Mouse (Mus musculus) heart, embryonic 12.5 days (tissue): ENCODE measurements around the gene Cenpn. TPM values are rescaled to one million over a fixed set of nuclear protein-coding genes. Genes with fewer than 3 reads are reported as not detected.

Experiments used
- ATAC-seq: fragments of 200-750 bp; cut with Nextera tagmentation; 2 replicates; pipeline ENCODE4 v1.8.0; 2017; ENCODE audit warnings: moderate TSS enrichment, moderate library complexity; ENCODE audit not compliant: insufficient number of reproducible peaks, low FRiP score
- H3K27ac ChIP-seq: fragments of 300-500 bp; sonication (generic); 2 replicates; pipeline ENCODE4 v1.5.1; 2016; ENCODE audit warnings: mild to moderate bottlenecking, moderate library complexity; ENCODE audit not compliant: poor library complexity, severe bottlenecking
- H3K27me3 ChIP-seq: fragments of 300-500 bp; sonication (generic); replicated peaks from 2 replicates; pipeline ENCODE4 v1.6.1; 2016; ENCODE audit warnings: mild to moderate bottlenecking, moderate library complexity
- H3K36me3 ChIP-seq: fragments of 300-500 bp; sonication (generic); 2 replicates; pipeline ENCODE4 v1.6.1; 2016; ENCODE audit warnings: mild to moderate bottlenecking, moderate library complexity
- H3K4me1 ChIP-seq: fragments of 300-500 bp; sonication (generic); replicated peaks from 2 replicates; pipeline ENCODE4 v1.6.1; 2016; ENCODE audit warnings: mild to moderate bottlenecking
- H3K4me2 ChIP-seq: fragments of 300-500 bp; sonication (generic); 2 replicates; pipeline ENCODE4 v1.6.1; 2016; ENCODE audit warnings: mild to moderate bottlenecking, moderate library complexity
- H3K4me3 ChIP-seq: fragments of 300-500 bp; sonication (generic); 2 replicates; pipeline ENCODE4 v1.5.1; 2016; ENCODE audit warnings: mild to moderate bottlenecking
- H3K9ac ChIP-seq: fragments of 300-500 bp; sonication (generic); 2 replicates; pipeline ENCODE4 v1.6.1; 2016; ENCODE audit warnings: mild to moderate bottlenecking, moderate library complexity
- H3K9me3 ChIP-seq: fragments of 300-500 bp; sonication (generic); replicated peaks from 2 replicates; pipeline ENCODE4 v1.6.1; 2016; ENCODE audit warnings: mild to moderate bottlenecking, moderate library complexity
- WGBS: fragments of 180-500 bp; shearing (Covaris S2); methylation state at CpG from one replicate; pipeline ENCODE4 v1.1.7; 2016; 5-methylcytosine and 5-hydroxymethylcytosine counted together
- polyA plus RNA-seq: library from polyadenylated mRNA; unstranded; fragments of >200 nt; fragmentation: Nextera tagmentation; extraction: Ambion mirVana; gene quantifications from 2 replicates; pipeline ENCODE4 v1.2.1, GENCODE M21; 2016

The Cenpn gene
- polyA plus RNA-seq, result 25.7 and 28.4 TPM in 2 replicates

DNA sequence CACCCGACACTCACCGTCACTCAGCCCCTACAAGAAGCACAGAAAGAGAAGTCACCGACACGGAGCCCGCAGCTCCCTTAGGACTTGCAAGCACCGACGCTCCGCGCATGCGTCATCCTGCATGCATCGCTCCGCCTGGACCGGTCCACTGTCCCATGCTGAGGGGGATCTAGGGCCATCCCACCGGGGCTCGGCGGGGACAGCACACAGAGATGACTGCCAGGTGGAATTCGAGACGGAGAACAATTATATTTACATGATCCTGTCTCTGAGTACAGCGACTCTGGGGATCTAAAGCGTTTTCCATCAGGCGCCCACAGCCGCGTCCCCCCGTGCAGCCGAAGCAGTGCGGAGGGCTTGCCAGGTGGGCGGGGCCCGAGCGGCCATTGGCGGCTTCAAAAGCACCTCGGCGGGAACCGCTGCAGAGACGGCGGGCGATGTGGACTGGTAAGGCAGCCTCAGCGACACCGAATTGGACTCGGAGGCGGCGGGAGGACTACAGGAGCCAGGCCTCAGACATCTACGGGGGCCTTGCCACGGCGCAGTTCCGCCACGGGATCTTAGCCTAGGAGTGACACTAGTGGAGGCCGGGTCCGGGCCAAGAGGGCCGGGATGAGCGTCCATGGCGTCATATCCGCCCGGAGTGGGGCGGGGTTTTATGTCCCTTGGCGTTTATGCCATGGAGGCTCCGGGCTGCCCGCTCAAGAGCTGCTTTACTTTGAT, at the start of gene Cenpn, which contains the start of gene Cmc2:
Gene Cenpn (plus strand): TSS at position 394 of the 723 bp plus-strand sequence.
Gene Cmc2 (minus strand): TSS at position 119 of the 723 bp plus-strand sequence.
- H3K27me3 ChIP-seq, result no peaks in the 10 kb centered on the region
- H3K27ac ChIP-seq, result peak within 1 kb of the TSS; percentile 85
- H3K36me3 ChIP-seq, result peaks cover 28% of the 10 kb centered on the region
- H3K4me3 ChIP-seq, result peak within 1 kb of the TSS; percentile 69
- no peaks in the 10 kb centered on the region for H3K9me3 ChIP-seq
- peak within 1 kb of the TSS; percentile 75 for H3K4me2 ChIP-seq
- peak; percentile 97 for ATAC-seq
- under 1% methylated on average over 57 of the region's 57 CpGs for WGBS
- H3K4me1 ChIP-seq, result peaks cover 13% of the 10 kb centered on the region
- H3K9ac ChIP-seq, result peak within 1 kb of the TSS; percentile 73

DNA sequence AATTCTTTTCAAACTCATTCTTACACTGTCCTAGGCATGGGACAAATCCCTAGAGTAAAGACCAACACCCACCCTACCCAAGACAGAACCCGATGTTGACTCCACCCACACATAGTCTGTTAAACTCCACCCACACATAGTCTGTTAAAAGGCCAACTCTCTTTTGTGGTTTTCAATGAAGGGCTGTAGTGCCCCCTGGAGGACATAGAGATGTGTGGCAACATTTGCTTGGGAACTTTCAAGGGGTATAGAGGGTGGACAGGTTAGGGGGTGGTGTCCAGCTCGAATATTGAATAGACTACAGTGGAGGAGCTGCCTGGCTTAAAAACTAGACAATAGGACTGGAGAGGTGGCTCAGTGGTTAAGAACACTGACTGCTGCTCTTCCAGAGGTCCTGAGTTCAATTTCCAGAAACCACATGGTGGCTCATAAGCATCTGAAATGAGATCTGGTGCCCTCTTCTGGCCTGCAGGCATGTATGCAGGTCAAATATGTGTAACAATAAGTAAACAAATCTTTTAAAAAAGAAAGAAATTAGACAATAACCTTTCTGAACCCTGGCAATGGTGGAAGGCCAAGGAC, 48.7 kb upstream of the Cenpn start:
- H3K27me3 ChIP-seq, result no peaks in the 10 kb centered on the region
- no peak for ATAC-seq
- H3K9ac ChIP-seq, result no peak overlapping the region
- no peak overlapping the region for H3K4me2 ChIP-seq
- WGBS, result 65% methylated on average over 2 of the region's 2 CpGs
- H3K9me3 ChIP-seq, result peaks cover 3% of the 10 kb centered on the region; the same call in 1 of the 2 replicates
- no peaks in the 10 kb centered on the region for H3K36me3 ChIP-seq
- H3K4me3 ChIP-seq, result no peak overlapping the region
- no peaks in the 10 kb centered on the region for H3K4me1 ChIP-seq
- no peak overlapping the region for H3K27ac ChIP-seq

DNA sequence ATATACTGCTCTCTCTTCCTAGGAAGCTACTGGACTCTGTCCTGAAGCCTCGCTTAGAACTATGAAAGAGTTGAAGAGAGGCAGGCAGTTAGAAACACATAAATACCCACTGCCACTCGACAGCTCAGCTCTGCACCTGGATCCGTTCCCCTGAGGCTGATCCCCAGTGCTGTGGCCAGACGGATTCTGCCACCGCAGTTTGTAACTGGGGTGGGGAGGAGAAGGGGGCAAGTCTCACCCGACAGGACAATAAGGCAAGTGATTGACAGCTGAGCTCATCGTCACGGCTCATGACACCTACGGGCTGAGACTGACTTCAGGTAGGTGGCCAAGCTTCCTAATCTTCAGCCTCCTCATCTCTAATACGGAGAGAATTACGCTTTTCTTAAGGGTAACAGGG, 47.9 kb upstream of the Cenpn start:
- Histone ChIP-seq H3K27ac (no peak overlapping the region), H3K27me3 (no peaks in the 10 kb centered on the region), H3K36me3 (no peaks in the 10 kb centered on the region), H3K9ac (no peak overlapping the region), H3K4me1 (no peaks in the 10 kb centered on the region), H3K4me3 (no peak overlapping the region), H3K4me2 (no peak overlapping the region), H3K9me3 (peaks cover 3% of the 10 kb centered on the region; the same call in 1 of the 2 replicates)
- WGBS, result 74% methylated on average over 11 of the region's 11 CpGs
- no peak for ATAC-seq

DNA sequence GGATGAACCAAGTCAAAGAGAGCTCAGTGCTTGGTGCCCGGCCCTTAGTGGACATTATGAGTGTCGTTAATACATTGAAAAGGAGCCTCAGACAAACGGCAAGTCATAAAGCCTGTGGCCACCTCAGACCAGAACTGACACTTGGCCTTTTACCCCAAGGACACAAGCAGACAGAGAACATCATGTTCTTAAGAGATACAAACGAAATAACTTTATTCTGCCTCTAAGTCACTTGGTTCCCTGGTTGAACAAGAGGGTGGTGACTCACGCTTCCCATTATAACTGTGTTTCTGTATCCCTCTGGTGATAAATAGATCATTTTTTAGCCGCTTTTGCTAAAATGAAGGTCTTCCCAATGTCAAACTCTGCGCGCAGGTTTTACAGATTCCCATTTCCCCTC, 47.5 kb upstream of the Cenpn start:
- H3K4me2 ChIP-seq, result no peak overlapping the region
- no peaks in the 10 kb centered on the region for H3K36me3 ChIP-seq
- H3K9ac ChIP-seq, result no peak overlapping the region
- WGBS, result 79% methylated on average over 8 of the region's 8 CpGs
- H3K4me1 ChIP-seq, result no peaks in the 10 kb centered on the region
- H3K27me3 ChIP-seq, result no peaks in the 10 kb centered on the region
- no peak overlapping the region for H3K27ac ChIP-seq
- H3K4me3 ChIP-seq, result no peak overlapping the region
- ATAC-seq, result no peak
- peaks cover 3% of the 10 kb centered on the region; the same call in 1 of the 2 replicates for H3K9me3 ChIP-seq

DNA sequence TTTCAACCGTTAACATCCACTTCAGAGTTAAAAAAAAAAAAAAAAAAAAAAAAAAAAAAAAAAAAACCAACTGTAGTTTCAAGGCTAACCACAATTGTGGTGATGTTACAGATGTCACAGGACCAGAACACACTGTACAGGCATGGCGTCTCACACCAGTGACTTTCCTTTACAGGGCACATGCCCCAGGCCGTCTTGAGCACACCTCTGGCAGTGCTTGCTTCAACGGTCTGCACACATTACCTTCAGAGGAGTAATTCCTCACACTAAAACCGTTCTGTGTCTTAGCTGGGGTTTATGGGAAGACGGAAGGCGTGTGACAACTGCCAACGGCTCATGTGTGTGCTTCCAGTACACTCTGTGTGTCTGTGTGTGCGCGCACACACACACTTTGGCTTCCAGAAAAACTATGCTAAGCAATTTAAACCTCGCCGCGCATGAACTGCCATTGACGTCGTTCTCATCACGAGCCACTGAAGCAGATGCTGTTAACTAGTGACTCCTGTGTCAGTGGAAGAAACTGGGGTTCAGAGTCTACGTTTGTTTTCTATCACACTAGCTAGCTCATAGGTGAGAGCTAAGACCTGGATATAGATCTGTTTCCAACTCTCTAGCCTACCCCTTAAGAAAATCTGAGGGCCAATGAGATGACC, 45.6 kb upstream of the Cenpn start:
- H3K36me3 ChIP-seq, result no peaks in the 10 kb centered on the region
- WGBS, result 82% methylated on average over 17 of the region's 17 CpGs

DNA sequence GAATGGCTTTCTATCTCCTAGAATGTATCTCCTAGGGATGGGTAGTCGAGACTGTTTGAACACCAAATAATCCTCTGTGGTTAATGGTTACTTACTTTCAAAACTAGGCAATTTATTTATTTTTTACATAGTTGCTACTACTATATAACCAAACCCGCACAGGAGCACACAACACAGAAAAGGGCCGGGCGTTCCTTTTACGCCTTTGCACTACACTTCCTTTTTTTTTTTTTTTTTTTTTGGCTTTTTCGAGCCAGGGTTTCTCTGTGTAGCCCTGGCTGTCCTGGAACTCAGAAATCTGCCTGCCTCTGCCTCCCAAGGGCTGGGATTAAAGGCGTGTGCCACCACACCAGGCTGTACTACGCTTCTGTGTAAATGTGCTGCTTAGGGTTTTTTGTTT, 40.1 kb upstream of the Cenpn start:
- no peak for ATAC-seq
- no peak overlapping the region for H3K4me2 ChIP-seq
- H3K27me3 ChIP-seq, result no peaks in the 10 kb centered on the region
- no peak overlapping the region for H3K27ac ChIP-seq
- WGBS, result 84% methylated on average over 8 of the region's 8 CpGs
- no peak overlapping the region for H3K4me3 ChIP-seq
- H3K9ac ChIP-seq, result no peak overlapping the region
- H3K4me1 ChIP-seq, result no peaks in the 10 kb centered on the region
- H3K36me3 ChIP-seq, result peaks cover 6% of the 10 kb centered on the region
- H3K9me3 ChIP-seq, result peaks cover 4% of the 10 kb centered on the region; the same call in 1 of the 2 replicates

More for the DNA sequence above, 45.6 kb upstream of the Cenpn start:
- Histone ChIP-seq H3K9ac (no peak overlapping the region), H3K27me3 (no peaks in the 10 kb centered on the region), H3K4me3 (no peak overlapping the region), H3K9me3 (peaks cover 3% of the 10 kb centered on the region; the same call in 1 of the 2 replicates), H3K4me1 (no peaks in the 10 kb centered on the region), H3K4me2 (no peak overlapping the region), H3K27ac (no peak overlapping the region)
- ATAC-seq, result no peak

DNA sequence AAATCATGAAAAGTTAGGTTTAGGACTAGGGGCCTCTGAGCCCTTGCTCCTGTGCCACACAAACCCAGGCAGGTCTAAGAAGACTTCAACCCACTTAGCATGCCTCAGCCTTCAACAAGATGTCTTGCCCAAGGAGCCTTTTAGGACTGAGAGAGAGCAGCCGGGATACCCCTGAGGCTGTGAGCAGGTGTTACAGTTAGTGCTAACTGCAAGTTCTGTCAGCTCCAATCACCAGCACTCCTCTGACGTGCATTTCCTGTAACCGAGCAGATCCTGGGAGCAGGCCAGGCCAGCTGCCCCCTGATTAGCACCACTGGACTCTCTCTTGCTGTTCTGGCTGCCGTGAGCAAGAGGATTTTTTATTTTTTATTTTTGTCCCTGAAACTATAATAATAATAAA, 33.7 kb upstream of the Cenpn start:
- peaks cover 54% of the 10 kb centered on the region for H3K36me3 ChIP-seq
- H3K9me3 ChIP-seq, result 0 out of 2 replicates have a peak, but pooled peaks cover 3% of the 10 kb centered on the region
- H3K9ac ChIP-seq, result no peak overlapping the region
- no peaks in the 10 kb centered on the region for H3K4me1 ChIP-seq
- no peak overlapping the region for H3K27ac ChIP-seq
- H3K4me3 ChIP-seq, result no peak overlapping the region
- WGBS, result 43% methylated on average over 4 of the region's 4 CpGs
- no peak overlapping the region for H3K4me2 ChIP-seq
- no peaks in the 10 kb centered on the region for H3K27me3 ChIP-seq
- no peak for ATAC-seq

DNA sequence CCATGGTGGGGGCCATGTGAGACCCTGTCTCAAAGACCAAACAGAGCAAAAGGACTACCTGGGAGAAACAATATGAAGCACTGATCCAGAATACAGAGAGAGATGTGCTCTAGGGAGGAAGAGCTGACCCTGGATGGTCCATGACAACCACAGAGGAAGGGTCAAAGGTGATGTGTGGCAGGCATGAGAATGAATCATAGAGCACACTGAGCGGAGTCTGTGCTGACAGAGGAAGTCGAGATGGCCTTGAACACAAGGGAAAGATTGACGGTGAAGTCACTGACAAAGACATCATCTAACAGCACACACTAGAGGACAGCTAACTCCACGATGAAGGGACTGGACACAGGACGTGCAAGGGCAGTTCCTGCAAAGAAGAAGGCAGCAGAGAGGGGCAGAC, 30.1 kb upstream of the Cenpn start:
- H3K27ac ChIP-seq, result no peak overlapping the region
- H3K9me3 ChIP-seq, result peaks cover 7% of the 10 kb centered on the region; the same call in 1 of the 2 replicates
- H3K4me2 ChIP-seq, result no peak overlapping the region
- peaks cover 68% of the 10 kb centered on the region for H3K36me3 ChIP-seq
- H3K27me3 ChIP-seq, result no peaks in the 10 kb centered on the region
- WGBS, result 84% methylated on average over 5 of the region's 5 CpGs
- H3K9ac ChIP-seq, result no peak overlapping the region
- no peak for ATAC-seq
- H3K4me1 ChIP-seq, result no peaks in the 10 kb centered on the region
- no peak overlapping the region for H3K4me3 ChIP-seq

DNA sequence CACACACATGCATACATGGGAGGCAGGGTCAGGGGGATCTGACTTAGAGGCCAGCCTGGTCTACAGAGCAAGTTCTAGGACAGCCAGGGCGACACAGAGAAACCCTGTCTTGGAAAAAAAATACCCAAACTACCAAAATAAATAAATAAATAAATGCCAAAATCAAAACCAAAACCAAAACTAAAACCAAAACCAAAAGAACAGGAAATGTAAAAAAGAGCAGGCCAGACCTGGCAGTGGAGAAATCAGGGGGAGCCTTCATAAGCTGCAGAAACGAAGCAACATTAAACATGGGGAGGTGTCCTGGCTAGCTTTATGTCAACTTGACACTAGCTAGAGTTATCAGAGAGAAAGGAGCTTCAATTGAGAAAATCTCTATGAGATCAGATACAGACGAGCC, 29.4 kb upstream of the Cenpn start:
- H3K4me2 ChIP-seq, result no peak overlapping the region
- H3K27ac ChIP-seq, result no peak overlapping the region
- no peaks in the 10 kb centered on the region for H3K4me1 ChIP-seq
- peaks cover 61% of the 10 kb centered on the region for H3K36me3 ChIP-seq
- no peak overlapping the region for H3K4me3 ChIP-seq
- peaks cover 5% of the 10 kb centered on the region; the same call in 1 of the 2 replicates for H3K9me3 ChIP-seq
- no peak overlapping the region for H3K9ac ChIP-seq
- H3K27me3 ChIP-seq, result no peaks in the 10 kb centered on the region
- 83% methylated on average over 3 of the region's 3 CpGs for WGBS
- ATAC-seq, result no peak

DNA sequence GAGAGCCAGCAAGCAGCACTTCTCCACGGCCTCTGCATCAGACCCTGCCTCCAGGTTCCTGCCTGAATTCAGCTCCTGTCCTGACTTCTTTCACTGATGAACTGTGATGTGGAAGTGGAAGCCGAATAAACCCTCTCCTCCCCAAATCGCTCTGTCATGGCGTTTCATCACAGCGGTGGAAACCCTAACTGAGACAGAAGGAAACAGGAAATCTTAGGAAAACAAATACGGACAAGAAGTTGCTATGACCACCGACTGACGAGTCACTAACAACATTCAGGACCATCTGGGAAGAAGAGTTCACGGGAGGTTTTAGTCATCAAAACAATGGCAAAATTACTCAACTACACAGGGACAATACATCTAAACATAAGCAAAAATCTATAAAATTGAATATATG, 28.9 kb upstream of the Cenpn start:
- Histone ChIP-seq H3K4me3 (no peak overlapping the region), H3K36me3 (peaks cover 57% of the 10 kb centered on the region), H3K9ac (no peak overlapping the region), H3K27me3 (no peaks in the 10 kb centered on the region), H3K4me1 (no peaks in the 10 kb centered on the region), H3K27ac (no peak overlapping the region), H3K9me3 (peaks cover 5% of the 10 kb centered on the region; the same call in 1 of the 2 replicates), H3K4me2 (no peak overlapping the region)
- WGBS, result 72% methylated on average over 9 of the region's 9 CpGs
- no peak for ATAC-seq

DNA sequence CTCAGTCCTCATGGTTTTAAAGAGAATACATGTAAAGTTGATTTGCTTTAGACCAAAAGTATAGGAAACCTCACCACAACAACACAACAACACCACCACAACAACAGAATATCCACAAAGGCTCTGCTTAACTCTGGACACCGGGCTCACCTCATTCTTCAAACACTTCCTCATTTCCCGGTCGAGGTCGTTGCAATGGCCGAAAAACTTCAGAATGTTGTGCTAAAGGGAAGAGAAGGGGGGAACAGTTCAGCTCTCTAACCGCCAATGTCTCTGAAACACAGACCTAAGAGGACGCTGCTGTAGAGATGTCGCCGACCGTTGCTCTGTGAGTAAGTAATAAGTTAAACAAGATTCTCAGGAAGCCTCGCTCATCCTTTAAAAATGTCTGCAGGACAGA, 27.6 kb upstream of the Cenpn start:
- no peak for ATAC-seq
- Histone ChIP-seq H3K4me2 (no peak overlapping the region), H3K4me3 (no peak overlapping the region), H3K9me3 (peaks cover 5% of the 10 kb centered on the region; the same call in 1 of the 2 replicates), H3K4me1 (no peaks in the 10 kb centered on the region), H3K9ac (no peak overlapping the region), H3K27me3 (no peaks in the 10 kb centered on the region), H3K36me3 (peaks cover 45% of the 10 kb centered on the region), H3K27ac (no peak overlapping the region)
- 89% methylated on average over 11 of the region's 11 CpGs for WGBS
